Mouse (Mus musculus) olfactory bulb, adult 2 months (tissue): ENCODE measurements around the gene Epas1.

Experiments used
- CTCF ChIP-seq: fragments of 200-500 bp; IDR thresholded peaks from 2 replicates; pipeline ENCODE4 v1.5.1; 2012; ENCODE audit warnings: low read depth, mild to moderate bottlenecking, low read length, moderate library complexity; ENCODE audit not compliant: insufficient read depth
- POLR2A ChIP-seq: fragments of 200-500 bp; IDR thresholded peaks from 2 replicates; pipeline ENCODE4 v1.6.1; 2012; ENCODE audit warnings: mild to moderate bottlenecking, low read depth, low read length, moderate library complexity; ENCODE audit not compliant: insufficient read depth

DNA sequence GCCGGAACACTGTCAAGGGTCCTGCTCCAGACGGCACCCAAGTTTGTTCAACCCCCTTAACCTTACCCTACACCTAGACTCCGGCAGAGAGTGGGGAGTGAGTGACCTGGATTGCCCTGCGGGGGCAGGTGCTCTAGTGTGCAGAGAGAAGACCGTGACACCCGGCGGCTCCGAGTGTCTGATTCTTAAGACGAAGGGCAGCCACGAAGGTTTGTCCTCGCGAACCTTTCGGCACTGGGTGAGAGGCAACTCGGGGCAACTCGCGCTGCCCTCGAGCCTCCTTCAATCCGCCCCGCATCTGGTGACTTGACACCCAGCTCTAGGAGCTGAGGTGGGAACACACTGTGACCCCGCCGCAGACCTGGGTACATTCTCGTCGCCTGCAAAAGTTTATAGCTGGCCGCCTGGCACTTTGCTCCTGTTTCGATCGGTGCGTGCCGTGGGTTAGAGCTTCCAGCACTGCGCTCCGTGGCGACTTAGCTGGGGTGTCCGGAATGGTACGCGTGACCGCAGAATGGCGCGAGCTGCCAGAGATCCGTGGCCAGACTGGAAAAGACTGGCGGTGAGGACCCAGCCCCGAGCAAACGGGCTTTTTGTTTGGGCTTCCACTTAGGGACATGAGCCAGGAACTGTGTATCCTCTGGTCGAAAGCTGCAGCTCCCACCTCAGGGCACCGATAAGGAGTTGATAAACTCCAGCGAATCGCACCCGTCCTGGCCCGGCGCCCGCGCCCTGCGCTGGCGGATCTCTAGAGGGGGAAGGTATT lies 1.5 kb downstream of the Epas1 start:
- TF ChIP-seq CTCF (no peak), POLR2A (no peak)
